Mouse (Mus musculus) spleen, embryonic (tissue): ENCODE measurements around the gene Clasp1.

Experiments
- CTCF ChIA-PET: fragments of 350-600 bp; sonication (Branson Sonifier 250); formaldehyde crosslinking; loops from one replicate; lab custom pipeline; 2022; lab: Charles Lee

The Clasp1 gene

GRCm38 (mm10) chr1:118388757-118389453, at the start of gene Clasp1:
Clasp1 (plus strand) TSS chr1:118389058.
- CTCF ChIA-PET = interaction anchor here (0.5 kb wide), 1 partner anchor 78 kb away, joined by 10 read pairs; no protein-coding TSS in a partner anchor

- CTCF ChIA-PET = no interaction called here
These were observed 45.0 kb upstream of the Clasp1 start for GRCm38 (mm10) chr1:118343649-118344435.

DNA sequence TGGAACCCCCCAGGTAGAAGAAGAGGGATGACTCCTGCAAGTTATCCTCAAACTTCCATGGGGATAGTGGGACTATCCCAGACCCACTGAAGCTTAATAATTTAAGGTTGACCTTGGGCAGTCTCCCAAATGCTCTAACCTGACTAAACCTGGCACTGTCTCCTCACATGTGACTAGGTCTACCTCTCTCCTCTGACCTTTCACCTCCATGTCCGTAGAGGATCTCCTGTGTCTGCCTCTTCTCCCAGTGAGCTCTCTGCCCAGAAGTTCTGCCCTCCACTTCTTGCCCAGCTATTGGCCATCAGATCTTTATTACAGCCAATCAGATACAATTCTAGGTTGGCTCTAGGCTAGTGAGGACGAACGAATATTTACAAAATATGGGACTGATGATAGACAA, 38.9 kb upstream of the Clasp1 start:
- CTCF ChIA-PET = no interaction called here

DNA sequence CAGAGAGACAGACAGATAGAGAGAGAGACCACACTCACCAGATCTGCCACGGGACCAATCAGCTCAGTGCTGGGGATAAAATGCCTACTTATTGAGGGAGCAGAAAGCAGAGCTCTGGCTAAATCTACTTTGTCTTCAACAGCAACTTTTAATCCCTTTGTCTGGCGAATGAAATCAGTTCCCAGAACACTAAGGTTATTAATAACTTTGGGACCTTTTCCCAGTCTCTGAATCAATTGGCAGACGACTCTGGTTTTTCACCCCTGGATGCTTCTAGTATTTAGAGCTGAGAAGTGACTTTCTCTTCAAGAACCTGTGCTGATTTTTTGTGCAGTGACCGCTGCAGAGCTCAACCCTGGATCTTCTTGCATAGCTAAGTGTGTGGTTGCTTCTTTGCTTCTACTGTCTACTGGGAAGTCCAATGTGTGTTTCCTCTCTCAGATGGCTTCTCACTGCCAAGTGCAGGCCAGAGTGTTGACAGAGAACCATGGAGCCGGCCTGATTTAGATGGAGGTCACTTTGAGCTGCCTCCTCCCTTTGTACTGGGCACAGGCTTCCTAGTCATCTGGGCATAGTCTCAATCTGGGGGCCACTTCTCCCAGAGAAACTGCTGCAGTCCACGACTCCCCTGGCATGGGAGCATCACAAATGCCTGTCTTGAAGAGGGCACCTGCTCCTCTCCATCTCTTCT, 29.6 kb upstream of the Clasp1 start:
- CTCF ChIA-PET = no interaction called here

DNA sequence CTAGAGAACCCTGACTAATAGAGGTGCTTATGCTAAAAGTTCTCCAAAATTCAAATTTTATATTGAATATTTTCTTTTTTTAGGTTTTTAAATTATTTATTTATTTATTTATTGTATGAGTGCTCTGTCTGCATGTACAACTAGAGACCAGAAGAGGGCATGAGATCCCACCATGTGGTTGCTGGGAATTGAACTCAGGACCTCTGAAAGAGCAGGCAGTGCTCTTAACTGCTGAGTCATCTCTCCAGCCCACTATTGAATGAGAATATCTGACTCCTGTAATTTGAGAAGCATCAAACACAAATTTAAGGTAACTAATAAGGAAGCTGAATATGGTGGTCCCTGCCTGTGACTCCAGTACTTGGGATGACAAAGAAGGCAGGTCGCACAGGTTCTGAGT, 20.9 kb upstream of the Clasp1 start:
- CTCF ChIA-PET = no interaction called here

DNA sequence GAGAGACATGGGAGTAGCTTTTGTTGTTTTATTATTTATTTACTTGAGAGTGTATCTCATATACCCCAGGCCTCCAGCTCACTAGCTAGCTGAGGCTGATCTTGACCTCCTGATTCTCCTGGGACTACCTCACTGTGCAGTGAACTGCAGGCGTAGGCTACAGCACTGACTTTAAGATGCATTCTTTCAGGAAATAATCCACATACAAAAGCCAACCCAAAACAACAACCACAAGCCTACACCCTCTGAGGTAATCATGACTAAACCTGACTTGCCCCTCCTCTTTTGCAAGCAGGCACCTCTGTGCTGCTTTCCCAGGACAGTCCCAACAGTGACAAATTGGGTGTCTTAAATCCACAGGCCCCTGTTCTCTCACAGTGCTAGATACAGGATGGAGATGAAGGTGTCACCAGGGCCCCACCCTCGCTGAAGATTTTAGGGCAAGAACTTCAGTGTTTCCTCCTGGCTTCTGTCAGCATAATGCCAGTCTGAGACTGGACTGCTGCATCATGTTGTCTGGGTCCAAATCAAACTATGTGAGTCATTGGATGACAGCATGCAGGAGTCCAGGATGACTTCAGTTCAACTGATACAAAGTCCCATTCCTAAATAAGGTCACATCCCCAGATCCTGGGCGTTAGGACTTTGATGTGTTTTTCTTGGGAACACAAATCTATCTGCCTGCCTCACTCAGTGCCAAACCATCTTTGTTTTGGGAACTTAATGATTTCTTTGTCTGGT, 20.0 kb upstream of the Clasp1 start:
- CTCF ChIA-PET = no interaction called here

GRCm38 (mm10) chr1:118377784-118378183, 11.1 kb upstream of the Clasp1 start:
- CTCF ChIA-PET = no interaction called here

DNA sequence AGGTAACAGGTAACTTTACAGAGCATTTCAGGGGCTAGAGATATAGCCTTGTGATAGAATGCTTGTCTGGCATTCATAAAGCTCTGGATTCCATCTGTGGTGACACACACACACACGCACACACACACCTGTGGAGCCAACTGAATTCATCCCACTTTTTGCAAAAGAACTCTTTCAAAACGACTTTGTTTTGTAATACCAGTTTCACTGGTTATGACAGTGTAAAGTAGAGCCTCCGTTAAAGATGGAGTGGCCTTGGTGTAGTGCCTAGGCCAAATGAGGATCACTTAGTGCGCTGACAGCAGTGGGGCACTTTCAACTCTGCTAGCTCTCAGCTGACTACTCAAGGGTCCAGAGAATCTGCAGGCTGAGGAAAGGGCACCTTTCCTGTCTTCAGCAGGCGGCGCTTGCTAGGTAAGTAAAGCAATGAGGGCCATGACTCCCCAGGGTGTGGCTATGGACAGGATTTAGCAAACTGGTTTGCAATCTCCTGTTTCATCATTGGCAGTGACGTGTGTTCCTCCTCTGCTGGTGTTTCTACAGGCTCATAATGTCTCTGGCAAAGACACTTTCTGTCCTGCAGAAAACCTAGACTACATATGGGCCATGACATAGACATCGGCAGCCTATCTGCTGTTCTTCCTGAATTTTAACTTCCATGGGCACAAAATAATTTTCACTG, 8.6 kb upstream of the Clasp1 start:
- CTCF ChIA-PET = interaction anchor here (0.6 to 0.7 kb wide), 2 partner anchors 17 to 96 kb away, joined by 3 to 4 read pairs; no protein-coding TSS in a partner anchor

DNA sequence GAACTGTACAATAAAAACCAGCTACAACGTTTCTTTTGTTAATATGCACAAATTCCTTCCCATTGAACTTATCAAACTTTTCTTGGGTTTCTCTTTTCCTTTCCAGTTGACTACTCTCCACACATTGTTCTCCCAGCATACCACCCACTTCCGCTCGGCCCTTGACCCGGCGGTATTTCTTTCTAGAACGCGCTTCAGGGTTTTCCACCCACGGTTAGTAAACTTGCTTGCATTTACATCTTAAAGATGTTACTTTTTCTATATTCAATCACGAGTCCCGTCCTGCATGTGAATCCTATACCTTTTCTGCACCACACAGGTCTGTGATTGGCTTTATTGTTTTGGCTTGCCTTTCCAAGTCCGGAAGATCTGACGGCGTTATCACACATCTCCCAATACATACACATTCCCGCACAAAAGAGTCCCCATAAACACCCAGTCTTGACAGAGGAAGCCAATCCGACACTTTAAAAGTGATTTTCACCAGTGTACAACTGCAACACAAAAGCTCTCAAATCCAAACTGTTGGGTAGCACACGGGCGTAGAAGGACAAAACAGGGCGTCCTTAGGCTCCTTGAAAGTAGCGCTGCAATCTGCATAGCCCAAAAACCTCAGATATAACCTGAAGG, 616 bp upstream of the Clasp1 start:
- CTCF ChIA-PET = interaction anchor here (0.5 kb wide), 1 partner anchor 77 kb away, joined by 10 read pairs; no protein-coding TSS in a partner anchor

DNA sequence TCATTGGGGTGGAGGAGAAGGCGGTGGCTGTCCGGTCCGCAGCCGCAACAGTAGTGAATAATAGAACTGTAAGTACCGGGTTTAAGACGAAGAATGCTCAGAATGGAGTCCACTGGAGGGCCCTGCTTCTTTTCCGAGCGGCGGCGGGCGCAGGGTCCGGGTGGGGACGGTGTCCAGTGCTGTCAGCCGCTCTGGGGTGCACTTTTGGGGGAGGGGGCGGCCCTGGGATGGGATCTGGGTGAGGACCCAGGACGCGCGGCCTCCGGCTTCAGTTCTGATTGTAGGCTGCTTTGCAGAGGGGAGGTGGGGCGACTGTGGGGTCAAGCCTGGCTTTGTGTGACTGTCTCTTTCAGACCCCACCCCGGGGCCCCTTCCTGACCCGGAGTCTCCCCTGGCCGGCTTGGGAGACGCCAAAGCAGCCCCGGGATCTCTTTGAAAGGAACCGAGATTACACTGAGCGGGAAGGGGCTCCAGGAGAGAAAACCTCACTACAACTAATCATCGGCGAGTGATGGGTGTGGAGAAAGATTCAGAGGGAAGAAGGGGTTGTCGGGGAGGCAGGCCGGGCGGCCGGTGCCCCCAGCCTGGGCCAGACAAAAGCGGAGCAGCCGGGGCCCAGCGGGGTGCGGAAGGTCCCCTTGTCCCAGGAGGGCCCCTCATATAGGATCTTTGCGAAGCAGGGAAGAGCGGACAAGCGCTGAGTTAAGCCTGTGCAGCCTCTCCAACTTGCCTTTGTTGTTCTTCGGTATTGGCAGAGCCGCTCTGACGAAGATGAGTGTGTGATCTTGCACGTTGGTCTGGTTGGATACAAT, 802 bp downstream of the Clasp1 start:
- CTCF ChIA-PET = no interaction called here

DNA sequence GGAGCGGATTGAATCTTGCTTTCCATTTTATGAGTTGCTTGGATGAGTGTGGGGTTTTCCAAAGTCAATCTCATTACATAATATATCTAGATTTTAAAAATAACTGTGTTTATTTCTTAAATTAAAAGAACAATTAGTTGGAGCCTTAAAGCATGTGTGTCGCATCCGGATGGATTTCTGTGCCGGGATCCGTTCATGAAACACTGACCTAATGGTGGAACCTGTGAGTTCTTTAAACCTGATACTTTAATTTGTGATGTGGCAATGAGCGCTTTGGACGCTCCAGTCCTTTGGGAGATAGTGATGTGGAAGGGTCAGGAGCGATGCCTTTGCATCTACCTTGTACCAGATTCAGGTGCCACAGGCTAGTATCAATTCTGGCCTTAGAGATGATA, 1.4 kb downstream of the Clasp1 start:
- CTCF ChIA-PET = no interaction called here

DNA sequence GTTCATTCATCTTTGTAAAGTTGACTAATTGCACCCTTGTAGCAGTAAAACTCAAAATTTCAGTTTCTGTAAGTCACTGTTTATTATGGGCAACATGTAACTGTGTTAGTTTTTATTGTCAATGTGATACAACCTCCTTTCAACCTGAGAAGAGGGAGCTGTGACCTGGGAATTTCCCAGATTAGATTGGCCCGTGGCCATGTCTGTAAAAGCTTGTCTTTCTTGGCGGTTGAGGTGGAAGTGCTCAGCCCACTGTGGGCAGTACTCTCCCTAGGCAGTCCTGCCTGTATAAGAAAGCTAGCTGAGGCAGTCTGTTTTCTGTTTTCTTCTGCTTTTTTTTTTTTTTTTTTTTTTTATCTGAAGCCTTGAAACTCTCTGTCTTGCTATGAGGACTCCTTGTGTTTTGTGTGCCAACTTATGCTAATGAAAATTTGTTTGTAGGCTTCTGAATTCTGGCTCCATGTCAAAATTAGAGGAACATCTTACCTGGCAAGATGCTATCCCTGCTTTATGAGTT, 2.1 kb downstream of the Clasp1 start:
- CTCF ChIA-PET = no interaction called here

- CTCF ChIA-PET = interaction anchor here (0.7 kb wide), 1 partner anchor 57 kb away, joined by 4 read pairs; no protein-coding TSS in a partner anchor
These were observed 3.4 kb downstream of the Clasp1 start for GRCm38 (mm10) chr1:118392246-118392645.

DNA sequence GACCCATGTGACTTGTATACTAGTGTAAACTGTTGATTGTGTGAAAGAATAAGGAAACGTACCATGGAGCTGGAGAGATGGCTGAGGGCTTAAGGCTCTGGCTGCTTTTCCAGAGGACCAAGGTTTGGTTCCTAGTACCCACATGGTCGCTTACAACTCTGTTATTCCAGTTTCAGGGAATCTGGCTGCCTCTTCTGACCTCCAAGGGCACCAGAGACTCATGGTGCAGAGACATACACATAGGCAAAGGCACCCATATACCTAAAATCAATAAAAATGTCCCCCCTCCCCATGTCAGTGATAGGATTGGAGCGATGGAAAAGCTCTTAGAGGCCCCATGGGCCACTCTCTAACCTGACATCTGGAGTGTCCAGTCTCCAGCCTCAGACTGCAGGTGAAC, 5.1 kb downstream of the Clasp1 start:
- CTCF ChIA-PET = no interaction called here

GRCm38 (mm10) chr1:118397866-118398265, 9.0 kb downstream of the Clasp1 start:
- CTCF ChIA-PET = interaction anchor here (0.9 kb wide), 1 partner anchor 18 kb away, joined by 4 read pairs; no protein-coding TSS in a partner anchor

GRCm38 (mm10) chr1:118398567-118398966, 9.7 kb downstream of the Clasp1 start:
- CTCF ChIA-PET = interaction anchor here (0.6 kb wide), 1 partner anchor 13 kb away, joined by 5 read pairs; no protein-coding TSS in a partner anchor

GRCm38 (mm10) chr1:118399625-118400310, 10.9 kb downstream of the Clasp1 start:
- CTCF ChIA-PET = no interaction called here

GRCm38 (mm10) chr1:118401991-118402390, 13.1 kb downstream of the Clasp1 start:
- CTCF ChIA-PET = no interaction called here

GRCm38 (mm10) chr1:118402556-118402955, 13.7 kb downstream of the Clasp1 start:
- CTCF ChIA-PET = no interaction called here
